Mouse (Mus musculus): ENCODE measurements at regions not wholly inside any gene's neighbourhood (a gene's known extent, or its start where the extent isn't known, plus 50 kb on each side); places are given as distances from the start of the nearest gene placed in this dataset.

GRCm38 (mm10) chr10:125607787-125608617 is 218.7 kb upstream of the Slc16a7 start:
- TF ChIP-seq CTCF (IDR thresholded peaks at IDR 0.05; ENCODE audit: low read depth): no peak
- no peaks in the 10 kb centered on the region for H3K4me1 ChIP-seq (ENCODE audit: control insufficient read depth, insufficient read depth)
- H3K9me3 ChIP-seq (replicated peaks; ENCODE audit: control insufficient read depth, low read length): no peaks in the 10 kb centered on the region
- 68% methylated on average over 10 of the region's 10 CpGs for WGBS
- DNase-seq (ENCODE audit: low spot score): no peak
- H3K27ac ChIP-seq (ENCODE audit: low read depth): no peak overlapping the region
- no peak overlapping the region for H3K4me3 ChIP-seq (ENCODE audit: low read depth, low read length)
- ATAC-seq (ENCODE audit: insufficient read depth, low read depth): no peak
- no peak overlapping the region for H3K9ac ChIP-seq (replicated peaks; ENCODE audit: low read depth, low read length)
- no peak overlapping the region for H3K4me2 ChIP-seq (ENCODE audit: low read depth, low read length)
- no peaks in the 10 kb centered on the region for H3K36me3 ChIP-seq (replicated peaks; ENCODE audit: control insufficient read depth, insufficient read depth, low read length)
- H3K27me3 ChIP-seq (ENCODE audit: control insufficient read depth, insufficient read depth, low read length): no peaks in the 10 kb centered on the region

- TF ChIP-seq EP300 (IDR thresholded peaks at IDR 0.05; ENCODE audit: low read depth) (no peak), CTCF (IDR thresholded peaks at IDR 0.05; ENCODE audit: low read depth) (no peak)
- 68% methylated on average over 5 of the region's 5 CpGs for WGBS
- Histone ChIP-seq H3K27ac (ENCODE audit: low read depth) (no peak overlapping the region), H3K4me1 (ENCODE audit: control insufficient read depth, insufficient read depth) (no peaks in the 10 kb centered on the region), H3K27me3 (ENCODE audit: control insufficient read depth, insufficient read depth, low read length) (no peaks in the 10 kb centered on the region), H3K4me2 (ENCODE audit: low read depth, low read length) (no peak overlapping the region), H3K36me3 (replicated peaks; ENCODE audit: control insufficient read depth, insufficient read depth, low read length) (no peaks in the 10 kb centered on the region), H3K9me3 (replicated peaks; ENCODE audit: control insufficient read depth, low read length) (no peaks in the 10 kb centered on the region), H3K4me3 (ENCODE audit: low read depth, low read length) (no peak overlapping the region), H3K9ac (replicated peaks; ENCODE audit: low read depth, low read length) (no peak overlapping the region)
- ATAC-seq (ENCODE audit: insufficient read depth, low read depth) (no peak), DNase-seq (ENCODE audit: low spot score) (no peak)
Measured at GRCm38 (mm10) chr10:125610353-125610752, 221.1 kb upstream of the Slc16a7 start.

GRCm38 (mm10) chr10:125612773-125613172 is 223.5 kb upstream of the Slc16a7 start:
- Histone ChIP-seq H3K36me3 (replicated peaks; ENCODE audit: control insufficient read depth, insufficient read depth, low read length) (no peaks in the 10 kb centered on the region), H3K4me3 (ENCODE audit: low read depth, low read length) (no peak overlapping the region)
- WGBS: 89% methylated on average over 6 of the region's 6 CpGs

GRCm38 (mm10) chr10:125621376-125621775 is 232.1 kb upstream of the Slc16a7 start:
- no peak overlapping the region for H3K4me3 ChIP-seq (ENCODE audit: low read depth, low read length)
- 56% methylated on average over 6 of the region's 6 CpGs for WGBS
- no peaks in the 10 kb centered on the region for H3K9me3 ChIP-seq (replicated peaks; ENCODE audit: control insufficient read depth, low read length)
- H3K27ac ChIP-seq (ENCODE audit: low read depth): no peak overlapping the region
- no peak overlapping the region for H3K9ac ChIP-seq (replicated peaks; ENCODE audit: low read depth, low read length)
- no peak for TF ChIP-seq CTCF (IDR thresholded peaks at IDR 0.05; ENCODE audit: low read depth)
- TF ChIP-seq EP300 (IDR thresholded peaks at IDR 0.05; ENCODE audit: low read depth): no peak
- no peak for ATAC-seq (ENCODE audit: insufficient read depth, low read depth)
- no peak overlapping the region for H3K4me2 ChIP-seq (ENCODE audit: low read depth, low read length)
- H3K4me1 ChIP-seq (ENCODE audit: control insufficient read depth, insufficient read depth): no peaks in the 10 kb centered on the region
- no peaks in the 10 kb centered on the region for H3K27me3 ChIP-seq (ENCODE audit: control insufficient read depth, insufficient read depth, low read length)
- no peak for DNase-seq (ENCODE audit: low spot score)
- H3K36me3 ChIP-seq (replicated peaks; ENCODE audit: control insufficient read depth, insufficient read depth, low read length): no peaks in the 10 kb centered on the region

More at GRCm38 (mm10) chr10:125612773-125613172, 223.5 kb upstream of the Slc16a7 start:
- TF ChIP-seq EP300 (IDR thresholded peaks at IDR 0.05; ENCODE audit: low read depth) (no peak), CTCF (IDR thresholded peaks at IDR 0.05; ENCODE audit: low read depth) (no peak)
- Histone ChIP-seq H3K4me1 (ENCODE audit: control insufficient read depth, insufficient read depth) (no peaks in the 10 kb centered on the region), H3K9ac (replicated peaks; ENCODE audit: low read depth, low read length) (no peak overlapping the region), H3K9me3 (replicated peaks; ENCODE audit: control insufficient read depth, low read length) (no peaks in the 10 kb centered on the region), H3K27me3 (ENCODE audit: control insufficient read depth, insufficient read depth, low read length) (no peaks in the 10 kb centered on the region), H3K27ac (ENCODE audit: low read depth) (no peak overlapping the region), H3K4me2 (ENCODE audit: low read depth, low read length) (no peak overlapping the region)
- ATAC-seq (ENCODE audit: insufficient read depth, low read depth): no peak
- no peak for DNase-seq (ENCODE audit: low spot score)

- 38% methylated on average over 7 of the region's 7 CpGs for WGBS
- H3K4me1 ChIP-seq (ENCODE audit: control insufficient read depth, insufficient read depth): no peaks in the 10 kb centered on the region
- no peak for TF ChIP-seq CTCF (IDR thresholded peaks at IDR 0.05; ENCODE audit: low read depth)
- no peak for TF ChIP-seq EP300 (IDR thresholded peaks at IDR 0.05; ENCODE audit: low read depth)
- no peak overlapping the region for H3K27ac ChIP-seq (ENCODE audit: low read depth)
- ATAC-seq (ENCODE audit: insufficient read depth, low read depth) (no peak), DNase-seq (ENCODE audit: low spot score) (no peak)
- no peak overlapping the region for H3K4me2 ChIP-seq (ENCODE audit: low read depth, low read length)
- H3K27me3 ChIP-seq (ENCODE audit: control insufficient read depth, insufficient read depth, low read length): no peaks in the 10 kb centered on the region
- no peaks in the 10 kb centered on the region for H3K9me3 ChIP-seq (replicated peaks; ENCODE audit: control insufficient read depth, low read length)
- no peak overlapping the region for H3K4me3 ChIP-seq (ENCODE audit: low read depth, low read length)
- no peak overlapping the region for H3K9ac ChIP-seq (replicated peaks; ENCODE audit: low read depth, low read length)
- no peaks in the 10 kb centered on the region for H3K36me3 ChIP-seq (replicated peaks; ENCODE audit: control insufficient read depth, insufficient read depth, low read length)
Measured at GRCm38 (mm10) chr10:125623836-125624235, 234.6 kb upstream of the Slc16a7 start.

GRCm38 (mm10) chr10:125667906-125668305 is 278.6 kb upstream of the Slc16a7 start:
- Histone ChIP-seq H3K9me3 (replicated peaks; ENCODE audit: control insufficient read depth, low read length) (0 out of 2 replicates have a peak, but pooled peaks cover 7% of the 10 kb centered on the region), H3K4me3 (ENCODE audit: low read depth, low read length) (no peak overlapping the region), H3K36me3 (replicated peaks; ENCODE audit: control insufficient read depth, insufficient read depth, low read length) (no peaks in the 10 kb centered on the region), H3K4me2 (ENCODE audit: low read depth, low read length) (no peak overlapping the region), H3K27ac (ENCODE audit: low read depth) (no peak overlapping the region), H3K27me3 (ENCODE audit: control insufficient read depth, insufficient read depth, low read length) (no peaks in the 10 kb centered on the region), H3K4me1 (ENCODE audit: control insufficient read depth, insufficient read depth) (no peaks in the 10 kb centered on the region), H3K9ac (replicated peaks; ENCODE audit: low read depth, low read length) (no peak overlapping the region)
- DNase-seq (ENCODE audit: low spot score) (no peak), ATAC-seq (ENCODE audit: insufficient read depth, low read depth) (no peak)
- TF ChIP-seq EP300 (IDR thresholded peaks at IDR 0.05; ENCODE audit: low read depth) (no peak), CTCF (IDR thresholded peaks at IDR 0.05; ENCODE audit: low read depth) (no peak)
- 83% methylated on average over 4 of the region's 4 CpGs for WGBS

Data from heart, postnatal 0 days (tissue).